Mouse (Mus musculus) stomach, postnatal 0 days (tissue): ENCODE data around the gene Rcsd1. TPM values are rescaled to one million over a fixed set of nuclear protein-coding genes. Genes with fewer than 3 reads are reported as not detected.
"Not testable (repeated sequence)": the region's sequence is repeated elsewhere in the genome, so short reads cannot be mapped to it uniquely, and the experiment has no call there.

Experiments used
- ATAC-seq: fragments of 200-750 bp; cut with Nextera tagmentation; 2 replicates; pipeline ENCODE4 v1.8.0; 2017; ENCODE audit not compliant: low FRiP score, low TSS enrichment
- DNase-seq: peaks from one replicate; pipeline ENCODE4 v3.0.0-alpha.2; 2016; ENCODE audit warnings: low spot score
- H3K27ac ChIP-seq: fragments of 300-500 bp; sonication (generic); replicated peaks from 2 replicates; pipeline ENCODE4 v1.5.1; 2014; ENCODE audit warnings: mild to moderate bottlenecking, control low read depth
- H3K27me3 ChIP-seq: fragments of 300-500 bp; sonication (generic); 2 replicates; pipeline ENCODE4 v1.6.1; 2014; ENCODE audit warnings: low read length; ENCODE audit not compliant: control insufficient read depth, insufficient read depth
- H3K36me3 ChIP-seq: fragments of 300-500 bp; sonication (generic); 2 replicates; pipeline ENCODE4 v1.6.1; 2014; ENCODE audit warnings: low read length, mixed read lengths; ENCODE audit not compliant: control insufficient read depth, insufficient read depth
- H3K4me1 ChIP-seq: fragments of 300-500 bp; sonication (generic); replicated peaks from 2 replicates; pipeline ENCODE4 v1.6.1; 2014; ENCODE audit warnings: antibody characterized with exemption; ENCODE audit not compliant: control insufficient read depth, insufficient read depth
- H3K4me2 ChIP-seq: fragments of 300-500 bp; sonication (generic); replicated peaks from 2 replicates; pipeline ENCODE4 v1.6.1; 2014; ENCODE audit warnings: low read depth, mild to moderate bottlenecking, control low read depth, moderate library complexity
- H3K4me3 ChIP-seq: fragments of 300-500 bp; sonication (generic); 2 replicates; pipeline ENCODE4 v1.5.1; 2014; ENCODE audit warnings: low read depth, low read length, control low read depth
- H3K9ac ChIP-seq: fragments of 300-500 bp; sonication (generic); 2 replicates; pipeline ENCODE4 v1.6.1; 2014; ENCODE audit warnings: mild to moderate bottlenecking, low read length, control low read depth, mixed read lengths
- H3K9me3 ChIP-seq: fragments of 300-500 bp; sonication (generic); 2 replicates; pipeline ENCODE4 v1.6.1; 2016; ENCODE audit warnings: low read length; ENCODE audit not compliant: control insufficient read depth
- CTCF ChIP-seq: IDR thresholded peaks from 2 replicates; pipeline ENCODE4 v1.5.1; 2016; ENCODE audit warnings: antibody characterized with exemption, low read depth, mild to moderate bottlenecking, moderate library complexity
- EP300 ChIP-seq: optimal IDR thresholded peaks from 2 replicates; pipeline ENCODE3; 2016; ENCODE audit warnings: antibody characterized with exemption
- WGBS: fragments of 180-500 bp; shearing (Covaris S2); extraction: QIAGEN DNeasy Blood & Tissue Kit; methylation state at CpG from one replicate; pipeline ENCODE4 v1.1.7; 2014; 5-methylcytosine and 5-hydroxymethylcytosine counted together
- polyA plus RNA-seq: library from polyadenylated mRNA; unstranded; fragments of >200 nt; fragmentation: Nextera tagmentation; extraction: Ambion mirVana; gene quantifications from 2 replicates; pipeline ENCODE4 v1.2.1, GENCODE M21; 2015

Gene Rcsd1
- polyA plus RNA-seq, 1 experiment from 2014 or later, result 16.1 TPM

- Histone ChIP-seq H3K4me1 (0 out of 2 replicates have a peak, but pooled peaks cover 3% of the 10 kb centered on the region), H3K36me3 (0 out of 2 replicates have a peak, but pooled peaks cover 2% of the 10 kb centered on the region), H3K4me2 (no peak overlapping the region), H3K27me3 (no peaks in the 10 kb centered on the region), H3K9me3 (no peaks in the 10 kb centered on the region), H3K9ac (no peak overlapping the region), H3K4me3 (no peak overlapping the region), H3K27ac (no peak overlapping the region)
- WGBS, result 63% methylated on average over 18 of the region's 18 CpGs
- TF ChIP-seq EP300, result no peak
- no peak for DNase-seq
- ATAC-seq, result no peak
Observed at GRCm38 (mm10) chr1:165682056-165682853, 27.3 kb downstream of the Rcsd1 start.

GRCm38 (mm10) chr1:165681045-165681794 is 28.3 kb downstream of the Rcsd1 start:
- TF ChIP-seq CTCF, result peak; percentile 66
- TF ChIP-seq EP300, result no peak
- Histone ChIP-seq H3K27me3 (no peaks in the 10 kb centered on the region), H3K36me3 (0 out of 2 replicates have a peak, but pooled peaks cover 2% of the 10 kb centered on the region), H3K4me1 (0 out of 2 replicates have a peak, but pooled peaks cover 3% of the 10 kb centered on the region), H3K9ac (no peak overlapping the region), H3K27ac (no peak overlapping the region), H3K9me3 (no peaks in the 10 kb centered on the region), H3K4me3 (no peak overlapping the region), H3K4me2 (no peak overlapping the region)
- WGBS, result 62% methylated on average over 13 of the region's 13 CpGs
- ATAC-seq (no peak), DNase-seq (no peak)

GRCm38 (mm10) chr1:165680086-165680485 is 29.5 kb downstream of the Rcsd1 start:
- H3K9me3 ChIP-seq, H3K4me2 ChIP-seq, H3K4me3 ChIP-seq, H3K27ac ChIP-seq, H3K27me3 ChIP-seq, H3K36me3 ChIP-seq, DNase-seq, H3K4me1 ChIP-seq, ATAC-seq, H3K9ac ChIP-seq: not testable (repeated sequence)

GRCm38 (mm10) chr1:165679618-165679997 is 29.9 kb downstream of the Rcsd1 start:
- ATAC-seq (peak; percentile 32; the same call in 1 of the 2 replicates), DNase-seq (no peak)
- 0 out of 2 replicates have a peak, but pooled peaks cover 2% of the 10 kb centered on the region for H3K36me3 ChIP-seq
- H3K9ac ChIP-seq, result no peak overlapping the region
- H3K4me2 ChIP-seq, result no peak overlapping the region
- TF ChIP-seq CTCF (peak; percentile 30; the same call in 1 of the 2 replicates), EP300 (no peak)
- no peaks in the 10 kb centered on the region for H3K9me3 ChIP-seq
- H3K27ac ChIP-seq, result no peak overlapping the region
- 54% methylated on average over 3 of the region's 3 CpGs for WGBS
- no peak overlapping the region for H3K4me3 ChIP-seq
- 0 out of 2 replicates have a peak, but pooled peaks cover 3% of the 10 kb centered on the region for H3K4me1 ChIP-seq
- no peaks in the 10 kb centered on the region for H3K27me3 ChIP-seq

- TF ChIP-seq EP300 (no peak), CTCF (peak; percentile 39)
- 80% methylated on average over 15 of the region's 15 CpGs for WGBS
- no peak overlapping the region for H3K4me3 ChIP-seq
Observed at GRCm38 (mm10) chr1:165678861-165679617, 30.5 kb downstream of the Rcsd1 start.

More at GRCm38 (mm10) chr1:165678861-165679617, 30.5 kb downstream of the Rcsd1 start:
- no peak for DNase-seq
- no peaks in the 10 kb centered on the region for H3K27me3 ChIP-seq
- ATAC-seq, result no peak
- no peaks in the 10 kb centered on the region for H3K9me3 ChIP-seq
- no peak overlapping the region for H3K4me2 ChIP-seq
- H3K9ac ChIP-seq, result no peak overlapping the region
- H3K4me1 ChIP-seq, result 0 out of 2 replicates have a peak, but pooled peaks cover 3% of the 10 kb centered on the region
- H3K36me3 ChIP-seq, result 0 out of 2 replicates have a peak, but pooled peaks cover 2% of the 10 kb centered on the region
- no peak overlapping the region for H3K27ac ChIP-seq
